17 mouse cellular contexts compared by ENCODE assay signal in the genomic region with DNA sequence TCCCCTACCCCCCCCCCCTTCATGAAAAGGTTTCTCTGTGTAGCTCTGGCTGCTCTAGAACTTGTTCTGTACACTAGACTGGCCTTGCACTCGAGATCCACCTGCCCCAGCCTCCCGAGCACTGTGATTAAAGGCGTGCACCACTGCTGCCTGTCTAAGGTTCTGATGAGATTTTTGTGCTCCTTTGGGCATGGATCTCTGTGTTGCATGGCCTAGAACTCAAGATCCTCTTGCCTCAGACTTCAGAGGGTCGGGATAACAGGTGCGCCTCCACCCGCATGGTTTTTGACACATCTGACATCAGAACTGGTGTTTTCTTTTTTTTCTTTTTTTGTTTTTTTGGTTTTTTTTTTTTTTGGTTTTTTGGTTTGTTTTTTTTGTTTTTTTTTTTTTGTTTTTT. TPM values are rescaled to one million over a fixed set of nuclear protein-coding genes. Genes with fewer than 3 reads are reported as not detected.
DNase-seq lines count a peak whose midpoint lies in the region.
"Had no signal": no experiment of that assay in that cellular context is flagged by ENCODE, and none has a peak within 500 bp of the region (broad histone marks: within the 10 kb centered on the region; RNA-seq: fewer than 3 reads in every experiment).

No protein-coding gene starts in this region.

- DNase-seq in cerebellum, adult 9-11 months: peak; percentile 1
- DNase-seq in cerebellum, postnatal 10 days: no peak
- DNase-seq in layer of hippocampus, postnatal 10 days (ENCODE audit: low spot score in 2 of 2): peak; percentile 1 to 5
- no peak for DNase-seq in layer of hippocampus, adult 9-11 months
- DNase-seq in right cerebral cortex, postnatal 10 days (ENCODE audit: low spot score in 2 of 2): peak; percentile 18 to 19
- DNase-seq in right cerebral cortex, postnatal 4 days: no peak
- DNase-seq in thymus, postnatal 14 days: peak; percentile 2
- no peak for DNase-seq in thymus, postnatal 10 days (ENCODE audit: low spot score in 2 of 2)
- DNase-seq: adrenal gland, postnatal 10 days; B cell, adult 2 months; cerebellum, adult 11 months; cerebellum, adult 8-10 months; cerebellum, postnatal 36 days; gastrocnemius, postnatal 36 days; heart, adult 18-20 months; heart, postnatal 14 days had no signal

RNA-seq across cellular contexts. Expression of gene Gmip, which starts 3.9 kb away (rescaled TPM):
- total RNA-seq in layer of hippocampus, postnatal 10 days (2021): 10 to 100 TPM; 27.0 to 41.3 TPM

RNA-seq across cellular contexts. Expression of gene Zfp866, which starts 13.6 kb away (rescaled TPM):
- 10 to 100 TPM; 30.8 to 32.6 TPM for total RNA-seq in layer of hippocampus, postnatal 10 days (2021)

RNA-seq across cellular contexts. Expression of gene Atp13a1, which starts 13.6 kb away (rescaled TPM):
- total RNA-seq in layer of hippocampus, postnatal 10 days (2021): 10 to 100 TPM; 44.9 to 49.6 TPM

RNA-seq across cellular contexts. Expression of gene Lpar2, which starts 17.7 kb away (rescaled TPM):
- total RNA-seq in layer of hippocampus, postnatal 10 days (2021): 1 to 10 TPM; 1.7 to 1.9 TPM
- total RNA-seq: gastrocnemius, postnatal 36 days had no signal

RNA-seq across cellular contexts. Expression of gene Pbx4, which starts 27.8 kb away (rescaled TPM):
- total RNA-seq in layer of hippocampus, postnatal 10 days (2021): 10 to 100 TPM; 18.8 to 25.4 TPM
- total RNA-seq: gastrocnemius, adult 18-20 months; gastrocnemius, postnatal 36 days; heart, adult 18-20 months had no signal

Comparison
In these comparisons a context has a peak if more than half of its experiments do, and no peak if none do; other contexts are left out.
1. DNase-seq: peak in cerebellum, adult 9-11 months (single experiment), layer of hippocampus, postnatal 10 days (2 of 2), right cerebral cortex, postnatal 10 days (2 of 2) and thymus, postnatal 14 days (single experiment); none in cerebellum, postnatal 10 days (0 of 2), layer of hippocampus, adult 9-11 months (single experiment), right cerebral cortex, postnatal 4 days (single experiment) and thymus, postnatal 10 days (0 of 2).